9 mouse cellular contexts compared by ENCODE assay signal in the genomic region with DNA sequence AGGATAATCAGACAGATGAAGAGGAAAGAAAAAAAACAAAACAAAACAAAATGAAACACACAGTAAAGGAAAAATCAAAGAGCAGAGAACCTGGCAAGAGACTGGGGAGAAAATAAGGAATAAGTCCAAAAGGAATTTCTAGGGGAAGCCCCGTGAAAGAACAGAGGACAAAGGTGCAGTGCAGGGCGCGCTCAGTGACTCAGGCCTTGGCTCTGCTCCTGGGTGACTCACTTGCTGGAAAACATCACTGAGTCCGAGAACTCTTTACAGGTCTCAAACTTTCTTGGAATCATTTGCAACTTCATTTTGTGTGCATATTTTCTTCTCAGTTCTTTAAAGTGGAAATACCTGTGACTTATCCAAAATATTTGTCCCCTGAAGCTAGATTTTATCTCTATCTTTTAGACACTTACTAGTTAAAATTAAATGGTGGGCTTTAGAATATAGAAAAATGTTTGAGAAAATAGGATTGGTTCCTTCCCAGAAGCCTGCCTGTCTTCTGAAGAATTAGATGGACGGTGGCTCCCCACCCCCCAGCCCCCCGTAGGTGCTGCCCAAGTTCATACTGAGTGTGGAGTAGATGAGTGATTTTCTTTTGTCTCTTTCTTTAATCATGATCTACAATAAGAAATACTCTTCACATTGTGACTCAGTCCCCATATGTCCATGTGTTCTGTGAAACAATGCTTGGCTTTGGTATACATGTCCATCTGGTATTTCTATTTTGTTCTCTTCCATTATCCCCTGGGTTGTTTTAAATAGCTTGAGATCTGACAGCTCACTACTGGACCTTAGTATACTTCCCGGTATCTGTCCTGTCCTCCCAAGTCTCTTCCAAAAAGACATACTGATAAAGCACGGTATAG.
DNase-seq lines count a peak whose midpoint lies in the region; ATAC-seq lines count a peak whose summit lies in the region.
"Had no signal": no experiment of that assay in that cellular context is flagged by ENCODE, and none has a peak within 500 bp of the region (broad histone marks: within the 10 kb centered on the region; RNA-seq: fewer than 3 reads in every experiment).

No protein-coding gene starts in this region.

- no peak overlapping the region for H3K4me3 ChIP-seq in heart, embryonic 11.5 days (ENCODE audit: low read depth, low read length)
- no peak overlapping the region for H3K4me3 ChIP-seq in neural tube, embryonic 14.5 days (ENCODE audit: low read depth, low read length)

- WGBS in heart, embryonic 11.5 days (ENCODE audit: insufficient replicate concordance) = 56% methylated on average over 8 of the region's 8 CpGs
- 36% methylated on average over 8 of the region's 8 CpGs for WGBS in large intestine, adult 2 months
- 63% methylated on average over 8 of the region's 8 CpGs for WGBS in neural tube, embryonic 14.5 days

- no peaks in the 10 kb centered on the region for H3K36me3 ChIP-seq in heart, embryonic 11.5 days (ENCODE audit: control insufficient read depth, insufficient read depth, low read length)
- no peaks in the 10 kb centered on the region for H3K36me3 ChIP-seq in neural tube, embryonic 14.5 days (ENCODE audit: control insufficient read depth, insufficient read depth, low read length)

- no peaks in the 10 kb centered on the region for H3K9me3 ChIP-seq in heart, embryonic 11.5 days (replicated peaks; ENCODE audit: control insufficient read depth, low read length)
- H3K9me3 ChIP-seq in neural tube, embryonic 14.5 days (ENCODE audit: control insufficient read depth, low read length) = no peaks in the 10 kb centered on the region

- H3K27ac ChIP-seq in heart, embryonic 11.5 days (ENCODE audit: low read depth, low read length) = 0 out of 2 replicates have a peak overlapping the region, but pooled peaks have one; percentile 24
- H3K27ac ChIP-seq in neural tube, embryonic 14.5 days (ENCODE audit: low read depth, low read length) = peak overlapping the region; percentile 46; the same call in 1 of the 2 replicates

- no peaks in the 10 kb centered on the region for H3K27me3 ChIP-seq in heart, embryonic 11.5 days (ENCODE audit: control insufficient read depth, insufficient read depth, low read length)
- H3K27me3 ChIP-seq in neural tube, embryonic 14.5 days (ENCODE audit: control insufficient read depth, insufficient read depth, low read length) = no peaks in the 10 kb centered on the region

- H3K4me2 ChIP-seq in heart, embryonic 11.5 days = no peak overlapping the region
- H3K4me2 ChIP-seq in neural tube, embryonic 14.5 days (ENCODE audit: low read depth, low read length) = no peak overlapping the region
- H3K4me2 ChIP-seq: lung, embryonic 14.5 days had no signal

- no peak for ATAC-seq in heart, embryonic 11.5 days (replicated peaks; ENCODE audit: insufficient number of reproducible peaks, low FRiP score, low TSS enrichment)
- no peak for ATAC-seq in neural tube, embryonic 14.5 days (ENCODE audit: low read depth)
- no peak for ATAC-seq in activated CD4-positive, CD25-positive, alpha-beta regulatory T cell, adult 4 months

- peaks cover 9% of the 10 kb centered on the region for H3K4me1 ChIP-seq in heart, embryonic 11.5 days (ENCODE audit: control insufficient read depth, insufficient read depth, low read length)
- H3K4me1 ChIP-seq in neural tube, embryonic 14.5 days (ENCODE audit: control insufficient read depth, insufficient read depth, low read length) = no peaks in the 10 kb centered on the region

- DNase-seq in adrenal gland, adult (ENCODE audit: inconsistent age in 2 of 2, low spot score in 1 of 2) = peak; percentile 84 to 90
- no peak for DNase-seq in adrenal gland, postnatal 4 days (ENCODE audit: low spot score in 2 of 2)
- peak; percentile 81 for DNase-seq in urinary bladder, postnatal 14 days (ENCODE audit: low spot score)
- DNase-seq in urinary bladder, postnatal 10 days (ENCODE audit: low spot score) = no peak
- DNase-seq in large intestine, adult 2 months (ENCODE audit: low read depth, low spot score) = peak; percentile 57
- DNase-seq: lung, embryonic 14.5 days had no signal

- no peak overlapping the region for H3K9ac ChIP-seq in heart, embryonic 11.5 days (ENCODE audit: low read depth, low read length)
- no peak overlapping the region for H3K9ac ChIP-seq in neural tube, embryonic 14.5 days (replicated peaks; ENCODE audit: low read depth, low read length)
- H3K9ac ChIP-seq: lung, embryonic 14.5 days had no signal

Comparison
In these comparisons a context has a peak if more than half of its experiments do, and no peak if none do; other contexts are left out.
1. DNase-seq: peak in adrenal gland, adult (2 of 2), urinary bladder, postnatal 14 days (single experiment) and large intestine, adult 2 months (single experiment); none in adrenal gland, postnatal 4 days (0 of 2) and urinary bladder, postnatal 10 days (single experiment).